Mouse (Mus musculus) G1E-ER4 (cell line): ENCODE data around the gene Furin. TPM values are rescaled to one million over a fixed set of nuclear protein-coding genes. Genes with fewer than 3 reads are reported as not detected.

ENCODE experiments used
- GATA1 ChIP-seq: IDR thresholded peaks from one replicate; pipeline ENCODE4 v1.8.0; 2012; ENCODE audit warnings: low read length, inconsistent platforms
- polyA plus RNA-seq: library from polyadenylated mRNA; stranded (reverse); fragments of >175 nt; gene quantifications from 2 replicates; pipeline ENCODE4 v1.2.3, GENCODE M21; 2012

The Furin gene
- polyA plus RNA-seq, result 123 TPM in 2 replicates

- TF ChIP-seq GATA1, result no peak
Observed at GRCm38 (mm10) chr7:80405188-80405695, at the start of gene Furin. Furin (minus strand) TSS chr7:80405436.

GRCm38 (mm10) chr7:80454786-80455185 is 49.5 kb upstream of the Furin start:
- no peak for TF ChIP-seq GATA1

- TF ChIP-seq GATA1, result no peak
Observed at GRCm38 (mm10) chr7:80453997-80454396, 48.8 kb upstream of the Furin start.

GRCm38 (mm10) chr7:80453121-80453520 is 47.9 kb upstream of the Furin start:
- TF ChIP-seq GATA1, result no peak

GRCm38 (mm10) chr7:80452241-80452640 is 47.0 kb upstream of the Furin start:
- TF ChIP-seq GATA1, result no peak

- TF ChIP-seq GATA1, result no peak
Observed at GRCm38 (mm10) chr7:80451550-80452232, 46.5 kb upstream of the Furin start.

GRCm38 (mm10) chr7:80450354-80450753 is 45.1 kb upstream of the Furin start:
- no peak for TF ChIP-seq GATA1

- TF ChIP-seq GATA1, result peak; percentile 98
Observed at GRCm38 (mm10) chr7:80449620-80450091, 44.4 kb upstream of the Furin start.

- TF ChIP-seq GATA1, result no peak
Observed at GRCm38 (mm10) chr7:80447336-80447735, 42.1 kb upstream of the Furin start.

GRCm38 (mm10) chr7:80446221-80446878 is 41.1 kb upstream of the Furin start:
- TF ChIP-seq GATA1, result no peak

GRCm38 (mm10) chr7:80445492-80445891 is 40.3 kb upstream of the Furin start:
- no peak for TF ChIP-seq GATA1

GRCm38 (mm10) chr7:80444401-80445249 is 39.4 kb upstream of the Furin start:
- TF ChIP-seq GATA1, result no peak

GRCm38 (mm10) chr7:80443124-80443523 is 37.9 kb upstream of the Furin start:
- TF ChIP-seq GATA1, result no peak

GRCm38 (mm10) chr7:80441986-80442904 is 37.0 kb upstream of the Furin start:
- TF ChIP-seq GATA1, result no peak

- TF ChIP-seq GATA1, result no peak
Observed at GRCm38 (mm10) chr7:80440685-80441084, 35.4 kb upstream of the Furin start.
